Mouse (Mus musculus): ENCODE data around the gene Usp3. TPM values are rescaled to one million over a fixed set of nuclear protein-coding genes. Genes with fewer than 3 reads are reported as not detected.

Usp3 gene
- total and polyA plus RNA-seq, 3 experiments: 7.2 to 20.7 (median 20.6) TPM

DNA sequence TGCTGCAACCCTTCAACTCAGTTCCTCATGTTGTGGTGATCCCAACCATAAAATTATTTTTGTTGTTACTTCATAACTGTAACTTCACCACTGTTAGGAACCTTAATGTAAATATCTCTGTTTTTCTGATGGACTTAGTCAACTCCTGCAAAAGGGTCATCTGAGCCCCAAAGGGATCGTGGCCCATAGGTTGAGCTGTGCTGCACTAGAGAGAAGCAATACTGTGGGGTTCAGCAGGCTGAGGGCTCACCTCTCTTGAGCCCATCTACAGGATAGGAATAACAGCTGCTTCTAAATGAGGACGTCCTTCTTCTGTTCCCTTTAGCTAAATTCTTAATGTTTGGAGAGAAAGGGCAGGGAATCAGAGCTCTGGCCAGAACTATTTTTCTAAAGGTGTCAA, 7.6 kb upstream of the Usp3 start:
- WGBS: 79% methylated on average over 2 of the region's 2 CpGs
- Histone ChIP-seq H3K9ac (ENCODE audit: low read depth, low read length) (no peak overlapping the region), H3K79me2 (replicated peaks; ENCODE audit: control insufficient read depth, insufficient read depth, low read length) (no peaks in the 10 kb centered on the region), H3K27me3 (ENCODE audit: control insufficient read depth, insufficient read depth, low read length) (no peaks in the 10 kb centered on the region), H3K4me3 (no peak overlapping the region), H3K36me3 (ENCODE audit: control insufficient read depth, insufficient read depth, low read length) (no peaks in the 10 kb centered on the region), H3K27ac (no peak overlapping the region), H3K4me1 (ENCODE audit: control insufficient read depth, insufficient read depth, low read length) (no peaks in the 10 kb centered on the region; the same call in 1 of the 2 replicates)
- intact Hi-C loops (cut with DNase I): no loop called here
- peak in 1 of 2 experiments; percentile 7 for DNase-seq
- TF ChIP-seq POLR2A (IDR thresholded peaks at IDR 0.05; ENCODE audit: insufficient read depth, low read depth, low read length) (no peak), CTCF (IDR thresholded peaks at IDR 0.05) (no peak), EP300 (IDR thresholded peaks at IDR 0.05; ENCODE audit: insufficient read depth, low read depth, low read length) (no peak)

DNA sequence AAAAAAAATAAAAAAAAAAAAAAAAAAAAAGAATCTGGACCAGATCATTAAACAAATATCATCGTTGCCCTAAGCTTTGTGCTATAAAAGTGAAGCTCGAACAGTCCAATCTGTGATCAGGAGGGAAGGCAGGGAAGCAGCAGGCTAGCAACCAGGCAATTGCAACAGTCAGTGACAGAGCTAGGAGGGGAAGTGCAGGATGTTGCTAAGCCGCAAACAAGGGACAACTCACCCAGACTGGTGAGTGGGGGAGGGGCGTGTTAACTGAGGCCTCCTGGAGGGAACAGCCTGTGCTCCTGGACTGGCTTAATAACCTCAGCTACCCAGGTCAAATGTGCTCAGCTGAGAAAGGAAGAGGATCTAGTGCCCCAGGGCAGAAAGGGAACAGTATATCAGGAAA, 6.6 kb upstream of the Usp3 start:
- Histone ChIP-seq H3K4me3 (no peak overlapping the region), H3K4me1 (ENCODE audit: control insufficient read depth, insufficient read depth, low read length) (no peaks in the 10 kb centered on the region; the same call in 1 of the 2 replicates), H3K27me3 (ENCODE audit: control insufficient read depth, insufficient read depth, low read length) (no peaks in the 10 kb centered on the region), H3K9ac (ENCODE audit: low read depth, low read length) (no peak overlapping the region), H3K27ac (no peak overlapping the region), H3K79me2 (replicated peaks; ENCODE audit: control insufficient read depth, insufficient read depth, low read length) (no peaks in the 10 kb centered on the region), H3K36me3 (ENCODE audit: control insufficient read depth, insufficient read depth, low read length) (no peaks in the 10 kb centered on the region)
- 40% methylated on average over 4 of the region's 4 CpGs for WGBS
- DNase-seq: peak; percentile 35 to 71
- TF ChIP-seq EP300 (IDR thresholded peaks at IDR 0.05; ENCODE audit: insufficient read depth, low read depth, low read length): 0 out of 2 replicates have a peak, but pooled peaks have one; percentile 26
- no peak for TF ChIP-seq POLR2A (IDR thresholded peaks at IDR 0.05; ENCODE audit: insufficient read depth, low read depth, low read length)
- no peak for TF ChIP-seq CTCF (IDR thresholded peaks at IDR 0.05)
- intact Hi-C loops (cut with DNase I): no loop called here

DNA sequence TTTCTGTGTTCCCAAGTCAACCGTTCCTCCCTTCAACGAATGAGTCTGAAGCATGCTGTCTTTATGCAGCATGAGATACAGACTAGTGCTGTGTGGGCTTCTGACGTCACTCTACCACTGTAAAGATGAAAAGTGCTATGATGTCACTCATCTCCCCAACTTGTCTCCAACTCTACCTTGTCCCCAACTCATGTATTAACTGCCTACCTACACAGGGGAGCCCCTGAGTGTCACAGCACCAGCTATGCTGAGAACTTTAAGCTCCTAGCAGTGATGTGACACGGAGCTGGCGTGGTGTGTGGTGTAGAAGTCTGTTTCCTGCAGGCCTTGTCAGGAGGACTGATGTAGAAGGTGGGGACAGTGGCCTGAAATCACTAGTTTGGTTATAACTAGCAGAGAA, 5.7 kb upstream of the Usp3 start:
- H3K79me2 ChIP-seq (replicated peaks; ENCODE audit: control insufficient read depth, insufficient read depth, low read length): no peaks in the 10 kb centered on the region
- TF ChIP-seq EP300 (IDR thresholded peaks at IDR 0.05; ENCODE audit: insufficient read depth, low read depth, low read length): no peak
- no peak for TF ChIP-seq CTCF (IDR thresholded peaks at IDR 0.05)
- TF ChIP-seq POLR2A (IDR thresholded peaks at IDR 0.05; ENCODE audit: insufficient read depth, low read depth, low read length): no peak
- H3K4me1 ChIP-seq (ENCODE audit: control insufficient read depth, insufficient read depth, low read length): peaks cover 2% of the 10 kb centered on the region
- intact Hi-C loops (cut with DNase I): no loop called here
- H3K9ac ChIP-seq (ENCODE audit: low read depth, low read length): no peak overlapping the region
- WGBS: 67% methylated on average over 5 of the region's 5 CpGs
- H3K4me3 ChIP-seq: no peak overlapping the region
- no peaks in the 10 kb centered on the region for H3K36me3 ChIP-seq (ENCODE audit: control insufficient read depth, insufficient read depth, low read length)
- peak in 1 of 2 experiments; percentile 10 for DNase-seq
- no peaks in the 10 kb centered on the region for H3K27me3 ChIP-seq (ENCODE audit: control insufficient read depth, insufficient read depth, low read length)
- H3K27ac ChIP-seq: no peak overlapping the region

DNA sequence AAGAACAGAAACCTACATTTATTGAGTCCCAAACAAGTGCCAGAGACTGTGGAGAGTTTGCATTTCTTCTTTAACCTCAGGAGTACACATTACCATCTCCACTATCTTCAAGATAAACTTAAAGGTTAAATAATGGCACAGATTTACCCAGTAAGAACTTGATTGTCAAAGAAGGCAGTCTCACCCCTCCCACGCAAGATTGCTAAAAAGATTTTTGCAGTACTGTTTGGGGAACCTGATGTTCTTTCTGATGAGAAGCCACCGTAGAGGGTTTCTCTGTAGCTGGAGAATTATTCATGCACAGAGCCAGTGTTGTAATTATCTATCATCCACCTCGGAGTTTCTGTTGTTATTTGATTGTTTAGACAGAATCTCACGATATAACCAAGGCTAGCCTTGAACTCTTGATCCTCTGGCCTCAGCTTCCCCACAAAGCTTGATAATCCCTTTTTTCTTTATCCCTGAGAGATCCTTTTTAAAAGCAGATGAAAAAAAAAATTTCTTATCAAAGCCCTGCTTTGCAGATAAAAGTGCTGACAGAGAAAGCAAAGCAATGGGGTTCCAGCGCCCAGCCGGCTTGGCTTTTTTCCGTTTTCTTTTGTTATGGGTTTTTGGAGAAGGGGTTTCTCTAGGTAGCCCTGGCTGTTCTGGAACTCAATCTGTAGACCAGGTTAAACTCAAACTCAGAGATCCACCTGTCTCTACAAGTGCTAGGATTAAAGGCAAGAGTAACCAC, 4.7 kb upstream of the Usp3 start:
- Histone ChIP-seq H3K79me2 (replicated peaks; ENCODE audit: control insufficient read depth, insufficient read depth, low read length) (no peaks in the 10 kb centered on the region), H3K27me3 (ENCODE audit: control insufficient read depth, insufficient read depth, low read length) (no peaks in the 10 kb centered on the region), H3K4me3 (no peak overlapping the region), H3K4me1 (ENCODE audit: control insufficient read depth, insufficient read depth, low read length) (peaks cover 2% of the 10 kb centered on the region), H3K27ac (no peak overlapping the region), H3K36me3 (ENCODE audit: control insufficient read depth, insufficient read depth, low read length) (no peaks in the 10 kb centered on the region), H3K9ac (ENCODE audit: low read depth, low read length) (no peak overlapping the region)
- 62% methylated on average over 7 of the region's 7 CpGs for WGBS
- intact Hi-C loops (cut with DNase I): no loop called here
- no peak for DNase-seq
- TF ChIP-seq EP300 (IDR thresholded peaks at IDR 0.05; ENCODE audit: insufficient read depth, low read depth, low read length) (no peak), CTCF (IDR thresholded peaks at IDR 0.05) (no peak), POLR2A (IDR thresholded peaks at IDR 0.05; ENCODE audit: insufficient read depth, low read depth, low read length) (no peak)

DNA sequence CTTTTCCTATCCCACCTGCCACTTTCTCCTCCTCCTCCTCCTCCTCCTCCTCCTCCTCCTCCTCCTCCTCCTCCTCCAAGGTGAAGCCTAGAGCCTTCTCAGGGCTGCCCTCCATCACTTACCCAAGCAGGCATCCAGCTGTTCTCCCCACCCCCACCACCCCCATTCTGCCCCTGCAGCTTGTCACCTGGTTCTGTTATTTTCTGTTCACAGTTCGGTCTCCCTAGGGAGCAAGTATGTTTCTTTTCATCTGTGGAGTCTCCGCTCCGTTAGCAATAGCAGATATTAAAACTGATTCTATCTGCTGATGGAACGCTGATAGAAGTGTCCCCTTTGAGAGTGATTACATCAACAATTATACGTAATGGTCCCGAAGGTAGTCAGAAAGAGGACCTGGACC, 4.1 kb upstream of the Usp3 start:
- no peak for DNase-seq
- Histone ChIP-seq H3K27ac (no peak overlapping the region), H3K4me1 (ENCODE audit: control insufficient read depth, insufficient read depth, low read length) (peaks cover 2% of the 10 kb centered on the region), H3K27me3 (ENCODE audit: control insufficient read depth, insufficient read depth, low read length) (no peaks in the 10 kb centered on the region), H3K36me3 (ENCODE audit: control insufficient read depth, insufficient read depth, low read length) (no peaks in the 10 kb centered on the region), H3K9ac (ENCODE audit: low read depth, low read length) (no peak overlapping the region), H3K4me3 (no peak overlapping the region), H3K79me2 (replicated peaks; ENCODE audit: control insufficient read depth, insufficient read depth, low read length) (no peaks in the 10 kb centered on the region)
- intact Hi-C loops (cut with DNase I): no loop called here
- no peak for TF ChIP-seq POLR2A (IDR thresholded peaks at IDR 0.05; ENCODE audit: insufficient read depth, low read depth, low read length)
- TF ChIP-seq EP300 (IDR thresholded peaks at IDR 0.05; ENCODE audit: insufficient read depth, low read depth, low read length): no peak
- no peak for TF ChIP-seq CTCF (IDR thresholded peaks at IDR 0.05)
- 64% methylated on average over 6 of the region's 6 CpGs for WGBS
